Mouse (Mus musculus) c-Kit-positive CD71-negative TER-119-negative erythroid progenitor cells, embryonic 14.5 days (primary cell): ENCODE results near the gene Trpc7.

ENCODE experiments used
- DNase-seq: peaks from one replicate; pipeline ENCODE4 v3.0.0-alpha.2; 2013; ENCODE audit warnings: low read depth

Gene Trpc7

DNA sequence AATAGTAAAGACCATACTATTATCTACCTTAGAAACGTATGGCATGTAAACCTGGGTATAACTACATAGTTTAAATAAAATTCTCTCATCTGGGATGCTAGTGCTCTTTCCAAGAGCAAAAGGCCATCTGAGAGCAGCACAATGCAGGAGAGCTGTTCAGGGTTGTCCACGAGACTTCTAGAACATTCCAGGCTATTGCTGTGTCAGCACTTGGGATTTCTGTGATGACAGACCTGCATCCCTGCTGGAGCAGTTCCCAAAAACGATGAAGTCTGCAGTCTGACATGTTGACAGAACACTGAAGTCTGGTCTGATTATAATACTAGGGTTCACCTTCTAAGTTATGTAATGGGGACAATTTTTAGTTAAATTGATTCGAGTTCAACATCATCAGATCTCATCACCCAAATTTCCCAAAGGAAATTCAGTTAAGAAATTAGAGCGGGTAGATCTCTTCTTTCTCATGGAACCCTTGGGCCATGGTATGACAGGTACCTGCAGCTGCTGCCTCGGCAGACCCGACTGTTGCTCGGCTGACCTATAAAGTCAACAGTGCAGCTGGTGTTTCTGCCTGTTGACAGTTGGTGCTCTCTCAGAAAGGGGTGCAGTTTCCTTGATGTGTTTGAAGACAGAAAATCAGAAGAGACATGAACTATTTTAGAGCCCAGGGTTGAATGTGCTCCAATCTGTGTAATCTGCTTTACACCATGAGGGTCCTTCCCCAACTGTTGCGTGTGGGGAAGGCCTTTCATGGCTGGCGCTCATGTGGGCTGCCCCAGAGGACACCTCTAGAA, 148.9 kb downstream of the Trpc7 start:
- no peak for DNase-seq

DNA sequence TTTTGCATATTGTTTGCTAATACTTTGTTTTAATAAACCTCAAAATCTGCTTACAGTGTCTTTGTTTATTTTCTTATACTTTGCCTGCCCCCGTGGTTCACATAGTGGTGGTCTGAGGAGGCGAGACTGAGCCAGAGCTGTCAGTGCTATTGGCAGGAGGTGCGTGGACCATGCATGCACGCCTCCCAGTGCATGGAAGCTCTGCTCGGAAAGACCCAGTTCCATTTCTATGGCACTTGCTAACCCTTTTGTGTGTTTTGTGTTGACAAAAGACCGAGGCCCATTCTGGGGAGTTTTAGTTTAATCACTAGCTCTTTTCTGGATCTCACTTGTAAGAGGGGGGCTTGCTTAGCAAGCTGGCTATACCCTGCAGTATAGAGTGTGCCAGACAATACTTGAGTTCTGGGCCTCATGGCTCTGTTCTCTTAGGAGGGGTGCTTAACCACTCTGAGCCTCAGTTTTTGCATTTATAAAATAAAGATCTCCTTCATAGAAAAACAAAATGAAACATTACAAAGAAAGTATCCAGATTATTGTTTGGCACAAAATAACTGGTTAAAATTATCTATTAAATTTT, 153.4 kb downstream of the Trpc7 start:
- no peak for DNase-seq

DNA sequence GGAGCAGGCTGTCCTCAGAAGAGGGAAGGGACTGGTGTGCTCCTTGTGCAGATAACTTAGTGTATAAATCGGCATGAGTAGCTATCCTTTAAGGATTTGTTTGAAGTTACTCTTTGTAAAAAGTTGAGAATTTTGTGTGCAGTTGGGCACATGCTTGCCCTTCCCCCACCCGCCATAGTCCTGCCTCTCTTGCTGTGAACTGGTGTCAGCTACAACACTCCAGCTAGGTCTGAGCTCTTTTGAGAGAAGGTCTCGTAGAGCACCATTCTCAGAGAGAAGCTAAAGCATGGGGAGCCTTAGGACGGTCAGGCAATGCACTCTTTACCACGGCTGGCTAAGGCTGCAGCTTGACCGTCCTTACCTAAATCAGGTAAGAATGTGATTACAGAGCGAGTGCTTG, 154.1 kb downstream of the Trpc7 start:
- DNase-seq, result no peak

DNA sequence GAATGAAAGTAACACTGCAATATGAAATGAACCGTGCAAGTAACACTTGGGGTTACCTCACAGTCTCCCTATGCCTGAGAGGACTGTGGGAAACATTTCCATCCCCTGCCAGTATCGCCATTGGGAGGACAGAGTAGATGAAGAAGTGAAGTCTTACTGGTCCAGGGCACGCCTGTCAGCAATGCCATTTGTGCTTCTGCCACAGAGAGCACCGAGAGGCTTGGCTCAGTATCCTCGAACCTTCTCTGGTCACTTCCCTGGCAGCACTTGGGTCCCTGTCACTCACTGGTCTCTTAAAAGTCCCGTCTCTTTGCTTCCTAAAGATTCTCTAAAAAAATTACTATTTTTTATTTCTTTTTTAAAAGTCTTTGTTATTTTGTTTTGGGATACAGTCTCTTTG, 155.3 kb downstream of the Trpc7 start:
- no peak for DNase-seq

DNA sequence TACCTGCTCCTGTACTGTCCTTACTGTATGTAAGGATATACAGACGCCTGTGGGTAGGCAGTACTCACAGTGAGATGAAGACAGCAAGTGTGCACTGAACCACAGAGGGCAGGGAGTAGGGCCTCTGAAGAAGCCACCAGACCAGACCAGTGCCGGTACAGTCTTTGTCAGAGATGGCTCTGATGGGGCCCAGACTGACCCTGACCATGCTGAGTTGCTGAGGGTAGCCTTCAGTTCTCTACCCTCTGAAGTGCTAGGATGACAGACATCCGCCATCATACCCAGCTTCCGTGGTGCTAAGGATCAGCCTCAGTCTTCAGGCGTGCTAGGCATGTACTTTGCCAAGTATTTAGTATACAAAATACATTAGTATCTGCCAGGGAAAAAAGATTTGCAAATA, 156.2 kb downstream of the Trpc7 start:
- no peak for DNase-seq

DNA sequence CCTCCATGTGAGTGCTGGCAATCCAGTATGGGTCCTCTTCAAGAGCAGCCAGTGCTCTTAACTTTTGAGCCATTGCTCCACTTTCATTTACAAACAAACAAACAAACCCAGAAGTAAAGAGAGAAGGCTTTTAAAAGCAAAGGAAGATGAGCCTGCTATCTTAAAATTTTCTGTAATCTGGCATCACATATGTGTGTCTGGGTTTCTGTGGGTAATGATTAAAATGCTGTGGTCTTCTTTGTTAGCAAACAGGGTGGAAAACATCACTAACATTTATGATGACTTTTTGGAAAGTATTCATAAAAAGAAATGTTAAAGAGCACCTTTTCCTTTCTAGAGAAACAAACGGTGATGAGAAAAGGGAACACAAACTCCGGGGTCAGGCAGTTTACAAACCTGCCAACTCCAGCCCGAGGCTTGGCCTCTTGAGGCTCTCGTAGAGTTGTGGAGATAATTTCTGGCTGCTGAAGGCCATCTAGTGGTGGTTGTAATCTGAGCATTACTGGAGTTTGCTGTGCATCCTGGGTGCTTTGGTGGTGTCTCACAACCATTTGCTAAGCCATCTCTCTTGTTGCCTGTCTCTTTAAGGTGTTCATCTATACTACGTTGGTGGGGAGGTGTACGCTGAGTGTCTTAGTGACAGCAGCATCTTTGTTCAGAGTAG, 160.4 kb downstream of the Trpc7 start:
- DNase-seq, result no peak

DNA sequence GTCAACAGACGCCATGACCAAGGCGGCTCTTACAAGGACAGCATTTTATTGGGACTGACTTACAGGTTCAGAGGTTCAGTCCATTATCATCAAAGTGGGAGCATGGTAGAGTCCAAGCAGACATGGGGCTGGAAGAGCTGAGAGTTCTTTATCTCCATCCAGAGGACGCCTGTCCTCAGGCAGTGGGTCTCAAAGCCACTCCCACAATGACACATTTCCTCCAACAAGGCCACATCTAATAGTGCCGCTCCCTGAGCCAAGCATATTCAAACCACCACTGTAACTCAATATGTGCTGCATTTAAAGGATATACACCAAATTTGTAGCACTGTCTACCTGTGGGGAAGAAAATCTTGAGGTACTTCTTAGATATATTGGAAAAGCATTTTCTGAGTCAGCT, 161.2 kb downstream of the Trpc7 start:
- DNase-seq, result no peak

DNA sequence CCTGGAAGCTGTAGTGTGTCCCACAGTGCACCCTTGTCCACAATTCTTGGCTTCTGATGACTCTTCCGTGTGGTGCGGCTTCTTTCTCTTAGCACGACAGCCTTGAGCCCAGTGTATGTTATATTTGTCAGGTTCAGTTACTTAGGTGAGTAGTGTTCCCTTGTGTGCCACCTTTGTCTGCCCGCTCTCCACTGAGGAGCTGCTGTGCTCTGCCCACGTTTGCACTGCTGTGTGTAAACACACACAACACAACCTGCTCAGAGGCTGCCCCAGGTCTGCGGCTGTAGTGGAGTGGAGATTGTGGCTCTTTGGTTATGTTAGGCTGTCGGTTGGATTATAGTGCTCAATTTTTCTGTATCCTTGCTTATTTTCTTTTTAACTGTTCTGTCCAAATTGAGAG, 166.7 kb downstream of the Trpc7 start:
- no peak for DNase-seq

DNA sequence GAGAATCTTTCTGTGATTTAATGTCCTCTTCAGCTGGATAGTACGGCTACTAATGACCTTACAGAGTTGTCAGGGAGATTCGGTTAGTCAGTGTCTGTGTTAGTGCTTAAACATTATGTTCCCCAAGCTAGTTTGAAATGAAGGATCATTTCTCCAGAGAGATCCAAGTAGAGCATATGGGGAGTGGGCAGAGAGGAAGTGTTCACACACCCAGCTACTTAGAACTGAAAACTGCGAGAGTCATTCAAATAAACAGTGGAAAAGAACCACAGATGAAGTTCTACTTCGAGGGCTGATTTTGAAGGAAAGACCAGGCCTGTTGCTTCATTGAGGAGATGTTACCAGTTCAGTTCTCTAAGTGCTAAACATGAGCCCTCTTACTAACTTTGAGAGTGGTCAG, 169.2 kb downstream of the Trpc7 start:
- DNase-seq, result no peak
